In the genomic region with DNA sequence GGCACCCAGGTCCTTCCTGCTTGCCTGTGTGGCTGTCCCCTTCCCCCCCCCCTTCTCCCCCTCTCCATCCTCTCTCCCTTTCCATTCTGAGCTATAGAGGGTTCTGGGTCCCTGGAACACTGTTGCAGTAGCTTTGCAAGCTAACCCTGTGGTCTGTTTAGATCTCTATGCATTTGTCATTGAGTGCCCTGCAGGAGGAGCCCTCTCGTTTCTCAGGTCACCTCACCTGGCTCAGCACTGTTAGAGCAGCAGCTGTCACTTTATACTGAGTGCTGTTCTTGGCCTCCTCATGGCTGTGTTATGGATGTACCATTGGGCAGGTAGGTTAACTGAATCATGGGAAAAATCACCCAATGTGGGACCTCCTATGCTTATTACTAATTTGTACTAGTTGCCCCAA, we compare ENCODE assay signal across 20 mouse cellular contexts.
A peak's percentile ranks its signal among the peaks of the same experiment; 100 is the strongest.
DNase-seq lines count a peak whose midpoint lies in the region; ATAC-seq and TF ChIP-seq lines count a peak whose summit lies in the region.
"Had no signal": no experiment of that assay in that cellular context is flagged by ENCODE, and none has a peak within 500 bp of the region (broad histone marks: within the 10 kb centered on the region; RNA-seq: fewer than 3 reads in every experiment).

No protein-coding gene starts in this region.

- H3K27me3 ChIP-seq in liver, adult 2 months (ENCODE audit: control insufficient read depth, insufficient read depth, low read length) = no peaks in the 10 kb centered on the region
- H3K27me3 ChIP-seq in liver, embryonic 11.5 days (replicated peaks; ENCODE audit: control insufficient read depth, insufficient read depth, low read length) = no peaks in the 10 kb centered on the region
- H3K27me3 ChIP-seq in lung, postnatal 0 days (replicated peaks; ENCODE audit: insufficient read depth, low read length) = no peaks in the 10 kb centered on the region
- H3K27me3 ChIP-seq in intestine, embryonic 15.5 days (replicated peaks) = no peaks in the 10 kb centered on the region
- H3K27me3 ChIP-seq in stomach, postnatal 0 days (ENCODE audit: control insufficient read depth, insufficient read depth, low read length) = no peaks in the 10 kb centered on the region
- H3K27me3 ChIP-seq: embryonic facial prominence, embryonic 15.5 days; hindbrain, embryonic 13.5 days had no signal

- no peaks in the 10 kb centered on the region for H3K4me1 ChIP-seq in liver, adult 2 months (ENCODE audit: control insufficient read depth, insufficient read depth, low read length)
- H3K4me1 ChIP-seq in liver, embryonic 11.5 days (replicated peaks; ENCODE audit: control insufficient read depth, insufficient read depth, low read length) = no peaks in the 10 kb centered on the region
- H3K4me1 ChIP-seq in lung, postnatal 0 days (ENCODE audit: insufficient read depth, low read depth, low read length) = no peaks in the 10 kb centered on the region
- H3K4me1 ChIP-seq in intestine, embryonic 15.5 days (replicated peaks) = no peaks in the 10 kb centered on the region
- H3K4me1 ChIP-seq in stomach, postnatal 0 days (replicated peaks; ENCODE audit: control insufficient read depth, insufficient read depth) = no peaks in the 10 kb centered on the region
- H3K4me1 ChIP-seq: embryonic facial prominence, embryonic 15.5 days; heart, embryonic 15.5 days; hindbrain, embryonic 13.5 days had no signal

- H3K9me3 ChIP-seq in liver, embryonic 11.5 days (ENCODE audit: control insufficient read depth, low read length) = no peaks in the 10 kb centered on the region
- no peaks in the 10 kb centered on the region for H3K9me3 ChIP-seq in lung, postnatal 0 days (ENCODE audit: low read length)
- no peaks in the 10 kb centered on the region for H3K9me3 ChIP-seq in intestine, embryonic 15.5 days
- no peaks in the 10 kb centered on the region for H3K9me3 ChIP-seq in stomach, postnatal 0 days (ENCODE audit: control insufficient read depth, low read length)
- H3K9me3 ChIP-seq: embryonic facial prominence, embryonic 15.5 days; forebrain, embryonic 10.5 days; heart, embryonic 15.5 days; hindbrain, embryonic 13.5 days had no signal

- ATAC-seq in liver, embryonic 11.5 days (replicated peaks; ENCODE audit: low FRiP score) = no peak
- no peak for ATAC-seq in lung, postnatal 0 days
- 0 out of 2 replicates have a peak, but pooled peaks have one; percentile 47 for ATAC-seq in intestine, embryonic 15.5 days
- ATAC-seq in stomach, postnatal 0 days (ENCODE audit: low FRiP score, low TSS enrichment) = no peak
- ATAC-seq: forebrain, embryonic 14.5 days had no signal

- WGBS in liver, adult 2 months = 50% methylated on average over 1 of the region's 1 CpGs
- 32% methylated on average over 1 of the region's 1 CpGs for WGBS in liver, embryonic 11.5 days
- 56% methylated on average over 1 of the region's 1 CpGs for WGBS in lung, postnatal 0 days
- 46% methylated on average over 1 of the region's 1 CpGs for WGBS in intestine, embryonic 15.5 days
- 35% methylated on average over 1 of the region's 1 CpGs for WGBS in stomach, postnatal 0 days

- no peak overlapping the region for H3K9ac ChIP-seq in liver, adult 2 months (ENCODE audit: low read depth, low read length)
- no peak overlapping the region for H3K9ac ChIP-seq in liver, embryonic 11.5 days (ENCODE audit: low read depth, low read length)
- H3K9ac ChIP-seq in lung, postnatal 0 days (replicated peaks; ENCODE audit: low read depth) = no peak overlapping the region
- no peak overlapping the region for H3K9ac ChIP-seq in intestine, embryonic 15.5 days
- no peak overlapping the region for H3K9ac ChIP-seq in stomach, postnatal 0 days (ENCODE audit: low read length)
- H3K9ac ChIP-seq: embryonic facial prominence, embryonic 15.5 days; heart, embryonic 15.5 days; hindbrain, embryonic 13.5 days had no signal

- DNase-seq in liver, adult 2 months (ENCODE audit: extremely low read depth, low read depth, low spot score) = peak; percentile 6
- DNase-seq in liver, embryonic 11.5 days (ENCODE audit: low spot score) = no peak
- DNase-seq in lung, postnatal 0 days (ENCODE audit: low spot score) = no peak
- DNase-seq in lung, postnatal 25 days (ENCODE audit: low spot score) = no peak
- no peak for DNase-seq in stomach, postnatal 0 days (ENCODE audit: low spot score)
- DNase-seq in layer of hippocampus, postnatal 14 days (ENCODE audit: low spot score in 2 of 2) = no peak
- DNase-seq: adrenal gland, adult 8-10 months; adrenal gland, postnatal 36 days; cerebellum, adult 2 months; cerebellum, postnatal 10 days; heart, adult 18-20 months; heart, postnatal 14 days had no signal

- no peak for TF ChIP-seq CTCF in liver, adult 2 months (IDR thresholded peaks at IDR 0.05; ENCODE audit: low read depth, low read length)
- TF ChIP-seq CTCF in lung, postnatal 0 days (IDR thresholded peaks at IDR 0.05) = 0 out of 2 replicates have a peak, but pooled peaks have one; percentile 12
- peak; percentile 53 for TF ChIP-seq CTCF in stomach, postnatal 0 days (IDR thresholded peaks at IDR 0.05; ENCODE audit: low read depth)

- H3K36me3 ChIP-seq in liver, adult 2 months (ENCODE audit: control insufficient read depth, insufficient read depth, low read length) = no peaks in the 10 kb centered on the region
- H3K36me3 ChIP-seq in liver, embryonic 11.5 days (ENCODE audit: control insufficient read depth, insufficient read depth, low read length) = no peaks in the 10 kb centered on the region
- no peaks in the 10 kb centered on the region for H3K36me3 ChIP-seq in lung, postnatal 0 days (ENCODE audit: insufficient read depth, low read length)
- no peaks in the 10 kb centered on the region for H3K36me3 ChIP-seq in intestine, embryonic 15.5 days
- no peaks in the 10 kb centered on the region for H3K36me3 ChIP-seq in stomach, postnatal 0 days (ENCODE audit: control insufficient read depth, insufficient read depth, low read length)
- H3K36me3 ChIP-seq: embryonic facial prominence, embryonic 15.5 days; forebrain, embryonic 10.5 days; heart, embryonic 15.5 days; hindbrain, embryonic 13.5 days had no signal

- no peak for TF ChIP-seq EP300 in lung, postnatal 0 days (IDR thresholded peaks at IDR 0.05)
- no peak for TF ChIP-seq EP300 in stomach, postnatal 0 days (optimal IDR thresholded peaks at IDR 0.05)

- no peak overlapping the region for H3K27ac ChIP-seq in liver, adult 2 months (replicated peaks; ENCODE audit: insufficient read depth, low read depth, low read length)
- no peak overlapping the region for H3K27ac ChIP-seq in liver, embryonic 11.5 days (ENCODE audit: low read depth, low read length)
- no peak overlapping the region for H3K27ac ChIP-seq in lung, postnatal 0 days (ENCODE audit: low read length)
- H3K27ac ChIP-seq in intestine, embryonic 15.5 days = no peak overlapping the region
- H3K27ac ChIP-seq in stomach, postnatal 0 days (replicated peaks) = no peak overlapping the region
- H3K27ac ChIP-seq: embryonic facial prominence, embryonic 15.5 days; forebrain, embryonic 10.5 days; heart, embryonic 15.5 days; hindbrain, embryonic 13.5 days had no signal

- H3K79me2 ChIP-seq in liver, adult 2 months (ENCODE audit: control insufficient read depth, insufficient read depth, low read length) = no peaks in the 10 kb centered on the region

- TF ChIP-seq POLR2A in liver, adult 2 months (IDR thresholded peaks at IDR 0.05; ENCODE audit: extremely low read depth, insufficient read depth, low read length) = no peak

- H3K4me2 ChIP-seq in liver, embryonic 11.5 days = no peak overlapping the region
- no peak overlapping the region for H3K4me2 ChIP-seq in lung, postnatal 0 days (replicated peaks; ENCODE audit: low read depth, low read length)
- no peak overlapping the region for H3K4me2 ChIP-seq in intestine, embryonic 15.5 days (replicated peaks)
- no peak overlapping the region for H3K4me2 ChIP-seq in stomach, postnatal 0 days (replicated peaks; ENCODE audit: low read depth)
- H3K4me2 ChIP-seq: embryonic facial prominence, embryonic 15.5 days; heart, embryonic 11.5 days; heart, embryonic 15.5 days; hindbrain, embryonic 13.5 days had no signal

- H3K4me3 ChIP-seq in liver, adult 2 months (ENCODE audit: insufficient read depth, low read depth, low read length) = no peak overlapping the region
- no peak overlapping the region for H3K4me3 ChIP-seq in liver, embryonic 11.5 days (ENCODE audit: low read depth, low read length)
- no peak overlapping the region for H3K4me3 ChIP-seq in lung, postnatal 0 days (ENCODE audit: low read depth, low read length)
- no peak overlapping the region for H3K4me3 ChIP-seq in intestine, embryonic 15.5 days (replicated peaks)
- no peak overlapping the region for H3K4me3 ChIP-seq in stomach, postnatal 0 days (ENCODE audit: low read depth, low read length)
- H3K4me3 ChIP-seq: embryonic facial prominence, embryonic 15.5 days; erythroblast, embryonic 14.5 days; forebrain, embryonic 10.5 days; heart, embryonic 15.5 days; hindbrain, embryonic 13.5 days had no signal
